Mouse (Mus musculus): ENCODE measurements at regions not wholly inside any gene's neighbourhood (a gene's known extent, or its start where the extent isn't known, plus 50 kb on each side); places are given as distances from the start of the nearest gene placed in this dataset.

DNA sequence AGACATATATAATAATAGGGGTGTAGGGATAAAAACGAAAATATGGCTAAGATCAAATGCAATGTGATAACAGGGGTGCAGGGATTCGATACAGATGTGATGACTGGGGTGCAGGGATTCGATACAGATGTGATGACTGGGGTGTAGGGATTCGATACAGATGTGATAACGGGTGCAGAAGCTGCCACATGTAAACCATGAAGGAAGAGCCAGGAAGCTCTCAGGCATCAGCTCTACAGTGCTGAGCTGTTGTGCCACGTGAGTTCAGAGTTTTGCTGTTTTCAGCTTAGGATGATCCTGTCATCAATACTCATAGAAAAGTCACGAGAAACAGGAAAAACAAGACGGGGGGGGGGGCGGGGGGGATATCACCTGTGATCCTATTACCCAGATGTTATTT, 221.2 kb upstream of the Klf3 start:
- no peak for TF ChIP-seq POLR2A (IDR thresholded peaks at IDR 0.05; ENCODE audit: extremely low read depth, insufficient read depth, low read length)
- TF ChIP-seq CTCF (IDR thresholded peaks at IDR 0.05; ENCODE audit: extremely low read depth, insufficient read depth, low read length), result no peak
